Mouse (Mus musculus) heart, postnatal 0 days (tissue): Measurements from ENCODE around the gene Chmp6.

Experiments
- CTCF ChIP-seq: IDR thresholded peaks from 2 replicates; pipeline ENCODE4 v1.5.1; 2016; ENCODE audit warnings: antibody characterized with exemption, control low read depth, low read depth
- EP300 ChIP-seq: IDR thresholded peaks from 2 replicates; pipeline ENCODE4 v1.6.1; 2016; ENCODE audit warnings: antibody characterized with exemption, low read depth

GRCm38 (mm10) chr11:119897041-119897440 lies 16.2 kb upstream of the Chmp6 start:
- TF ChIP-seq CTCF, result no peak
- no peak for TF ChIP-seq EP300
